ENCODE assay signal across 9 mouse cellular contexts in genomic region chr13:60603252-60603562, GRCm38 (mm10). TPM values are rescaled to one million over a fixed set of nuclear protein-coding genes. Genes with fewer than 3 reads are reported as not detected.
DNase-seq lines count a peak whose midpoint lies in the region; ATAC-seq and TF ChIP-seq lines count a peak whose summit lies in the region.
"Had no signal": no experiment of that assay in that cellular context is flagged by ENCODE, and none has a peak within 500 bp of the region (broad histone marks: within the 10 kb centered on the region; RNA-seq: fewer than 3 reads in every experiment).

No protein-coding gene starts in this region.

- H3K9me3 ChIP-seq in heart, postnatal 0 days (replicated peaks; ENCODE audit: control insufficient read depth, low read length), result no peaks in the 10 kb centered on the region
- H3K9me3 ChIP-seq in hindbrain, embryonic 14.5 days (ENCODE audit: control insufficient read depth, low read length), result no peaks in the 10 kb centered on the region
- H3K9me3 ChIP-seq in midbrain, embryonic 13.5 days, result no peaks in the 10 kb centered on the region

- intact Hi-C loops in gastrocnemius, postnatal 14 days (cut with DNase I; ENCODE audit: low total_unique reads), result loop anchor here (5.0 kb wide), 1 partner anchor 134 kb away; no protein-coding TSS in a partner anchor

- peak overlapping the region; percentile 88 for H3K4me2 ChIP-seq in heart, postnatal 0 days (ENCODE audit: low read depth, low read length)
- peak overlapping the region; percentile 66 for H3K4me2 ChIP-seq in hindbrain, embryonic 14.5 days (replicated peaks)
- H3K4me2 ChIP-seq in midbrain, embryonic 13.5 days (replicated peaks), result peak overlapping the region; percentile 70

- no peak for TF ChIP-seq POLR2A in cortical plate, adult 2 months (IDR thresholded peaks at IDR 0.05; ENCODE audit: extremely low read depth, insufficient read depth, low read length)

- no peak for DNase-seq in heart, postnatal 0 days (ENCODE audit: low spot score)
- DNase-seq in heart, adult 18-20 months, result no peak
- no peak for DNase-seq in hindbrain, embryonic 14.5 days (ENCODE audit: low spot score)
- no peak for DNase-seq in spleen, adult 18-20 months
- DNase-seq in gastrocnemius, postnatal 14 days, result no peak

- no peak overlapping the region for H3K27ac ChIP-seq in heart, postnatal 0 days (ENCODE audit: low read depth)
- H3K27ac ChIP-seq in cortical plate, adult 2 months (ENCODE audit: insufficient read depth, low read length), result no peak overlapping the region
- peak overlapping the region; percentile 94 for H3K27ac ChIP-seq in hindbrain, embryonic 14.5 days
- H3K27ac ChIP-seq in midbrain, embryonic 13.5 days, result peak overlapping the region; percentile 96; the same call in 1 of the 2 replicates
- H3K27ac ChIP-seq: macrophage had no signal

- H3K9ac ChIP-seq in heart, postnatal 0 days (replicated peaks; ENCODE audit: low read depth, low read length), result no peak overlapping the region
- peak overlapping the region; percentile 94 for H3K9ac ChIP-seq in hindbrain, embryonic 14.5 days
- peak overlapping the region; percentile 95 for H3K9ac ChIP-seq in midbrain, embryonic 13.5 days (replicated peaks)

- TF ChIP-seq EP300 in heart, postnatal 0 days (IDR thresholded peaks at IDR 0.05; ENCODE audit: low read depth), result no peak

- 69% methylated on average over 5 of the region's 5 CpGs for WGBS in heart, postnatal 0 days
- WGBS in hindbrain, embryonic 14.5 days, result 39% methylated on average over 5 of the region's 5 CpGs
- 49% methylated on average over 5 of the region's 5 CpGs for WGBS in midbrain, embryonic 13.5 days

- no peaks in the 10 kb centered on the region for H3K4me1 ChIP-seq in heart, postnatal 0 days (ENCODE audit: control insufficient read depth, insufficient read depth)
- H3K4me1 ChIP-seq in cortical plate, adult 2 months (ENCODE audit: control insufficient read depth, insufficient read depth, low read length), result no peaks in the 10 kb centered on the region; the same call in 1 of the 2 replicates
- peaks cover 20% of the 10 kb centered on the region for H3K4me1 ChIP-seq in hindbrain, embryonic 14.5 days (replicated peaks; ENCODE audit: control insufficient read depth, insufficient read depth, low read length)
- peaks cover 43% of the 10 kb centered on the region for H3K4me1 ChIP-seq in midbrain, embryonic 13.5 days (replicated peaks)

- H3K4me3 ChIP-seq in heart, postnatal 0 days (ENCODE audit: low read depth, low read length), result peak overlapping the region; percentile 79; the same call in 1 of the 2 replicates
- H3K4me3 ChIP-seq in cortical plate, adult 2 months (ENCODE audit: insufficient read depth, low read length), result peak overlapping the region; percentile 75
- H3K4me3 ChIP-seq in hindbrain, embryonic 14.5 days (replicated peaks; ENCODE audit: low read length), result peak overlapping the region; percentile 90
- peak overlapping the region; percentile 90 for H3K4me3 ChIP-seq in midbrain, embryonic 13.5 days (replicated peaks)

- no peaks in the 10 kb centered on the region for H3K27me3 ChIP-seq in heart, postnatal 0 days (ENCODE audit: control insufficient read depth, insufficient read depth, low read length)
- no peaks in the 10 kb centered on the region for H3K27me3 ChIP-seq in hindbrain, embryonic 14.5 days (ENCODE audit: control insufficient read depth, insufficient read depth, low read length)
- H3K27me3 ChIP-seq in midbrain, embryonic 13.5 days, result no peaks in the 10 kb centered on the region

- no peak for ATAC-seq in heart, postnatal 0 days (ENCODE audit: insufficient read depth, low read depth)
- ATAC-seq in hindbrain, embryonic 14.5 days (ENCODE audit: low FRiP score), result no peak
- ATAC-seq in midbrain, embryonic 13.5 days, result no peak
- no peak for ATAC-seq in inflammation-experienced regulatory T-cells, adult 6 months

- H3K36me3 ChIP-seq in heart, postnatal 0 days (replicated peaks; ENCODE audit: control insufficient read depth, insufficient read depth, low read length), result no peaks in the 10 kb centered on the region
- peaks cover 12% of the 10 kb centered on the region for H3K36me3 ChIP-seq in hindbrain, embryonic 14.5 days (replicated peaks; ENCODE audit: control insufficient read depth, insufficient read depth)
- H3K36me3 ChIP-seq in midbrain, embryonic 13.5 days, result peaks cover 22% of the 10 kb centered on the region

- TF ChIP-seq CTCF in heart, postnatal 0 days (IDR thresholded peaks at IDR 0.05; ENCODE audit: low read depth), result no peak
- no peak for TF ChIP-seq CTCF in cortical plate, adult 2 months (IDR thresholded peaks at IDR 0.05; ENCODE audit: extremely low read depth, insufficient read depth, low read length)

RNA-seq across cellular contexts. Expression of gene Dapk1, which starts 1.5 kb away (rescaled TPM):
- total RNA-seq in heart, postnatal 0 days (2014; rRNA removed; ENCODE audit: low replicate concordance), result 17.3 and 20.7 TPM in 2 replicates
- 6.1 TPM in 2 replicates for polyA plus RNA-seq in heart, postnatal 0 days (2015; fragmentation: Nextera tagmentation; extraction: Ambion mirVana)
- total RNA-seq in heart, adult 18-20 months (2021), result 10 to 100 TPM; 27.7 to 30.2 TPM
- polyA plus RNA-seq in cortical plate, adult 2 months (2012; rRNA removed), result 57.4 and 63.1 TPM in 2 replicates
- 35.3 and 38.9 TPM in 2 replicates for polyA plus RNA-seq in hindbrain, embryonic 14.5 days (2014; fragmentation: Nextera tagmentation; extraction: Ambion mirVana)
- 35.1 and 38.4 TPM in 2 replicates for polyA plus RNA-seq in midbrain, embryonic 13.5 days (2015; fragmentation: Nextera tagmentation; extraction: Ambion mirVana)
- 1 to 10 TPM in 1 of 3 experiments, under 1 TPM in 1, not detected in 1; 0.45 to 1.4 TPM for polyA plus RNA-seq in inflammation-experienced regulatory T-cells, adult 6 months (2017; shearing (Covaris generic))
- total RNA-seq in gastrocnemius, postnatal 14 days (2021), result 10 to 100 TPM; 12.4 to 13.8 TPM

Comparison
In these comparisons a context has a peak if more than half of its experiments do, and no peak if none do; other contexts are left out.
1. H3K27ac ChIP-seq: peak in hindbrain, embryonic 14.5 days (single experiment) and midbrain, embryonic 13.5 days (single experiment); none in heart, postnatal 0 days (single experiment) and cortical plate, adult 2 months (single experiment).
2. Peak in every context shown above with its lines, with median percentiles within 50 percentile points of each other: H3K4me2 ChIP-seq and H3K4me3 ChIP-seq.